Comparison of ENCODE assay signal across 8 mouse cellular contexts in genomic region chr9:91381284-91382110, GRCm38 (mm10). TPM values are rescaled to one million over a fixed set of nuclear protein-coding genes. Genes with fewer than 3 reads are reported as not detected.
DNase-seq lines count a peak whose midpoint lies in the region; ATAC-seq lines count a peak whose summit lies in the region.

No protein-coding gene starts in this region.

- H3K27ac ChIP-seq in kidney, embryonic 15.5 days: no peak overlapping the region
- H3K27ac ChIP-seq in brown adipose tissue, adult 24 weeks (replicated peaks; ENCODE audit: low read depth, low read length): peak overlapping the region; percentile 80
- H3K27ac ChIP-seq in forebrain, embryonic 11.5 days (ENCODE audit: low read depth, low read length): peak overlapping the region; percentile 84
- no peak overlapping the region for H3K27ac ChIP-seq in intestine, embryonic 14.5 days (ENCODE audit: low read depth)
- H3K27ac ChIP-seq in neural tube, embryonic 11.5 days (ENCODE audit: low read depth, low read length): peak overlapping the region; percentile 93

- peaks cover 100% of the 10 kb centered on the region for H3K27me3 ChIP-seq in kidney, embryonic 15.5 days
- peaks cover 60% of the 10 kb centered on the region for H3K27me3 ChIP-seq in forebrain, embryonic 11.5 days (ENCODE audit: control insufficient read depth, insufficient read depth, low read length)
- peaks cover 100% of the 10 kb centered on the region for H3K27me3 ChIP-seq in intestine, embryonic 14.5 days (replicated peaks; ENCODE audit: control insufficient read depth, insufficient read depth, low read length)
- peaks cover 88% of the 10 kb centered on the region for H3K27me3 ChIP-seq in neural tube, embryonic 11.5 days (ENCODE audit: control insufficient read depth, insufficient read depth, low read length)

- DNase-seq in kidney, adult 18-20 months: no peak
- peak; percentile 87 for DNase-seq in forebrain, embryonic 11.5 days (ENCODE audit: low spot score)
- DNase-seq in intestine, embryonic 14.5 days (ENCODE audit: low spot score): peak; percentile 75
- peak; percentile 78 for DNase-seq in neural tube, embryonic 11.5 days (ENCODE audit: low spot score)
- DNase-seq in frontal cortex, adult 2 months (ENCODE audit: extremely low spot score in 1 of 2, low spot score in 1 of 2): no peak

- no peaks in the 10 kb centered on the region for H3K9me3 ChIP-seq in kidney, embryonic 15.5 days (replicated peaks)
- H3K9me3 ChIP-seq in forebrain, embryonic 11.5 days (ENCODE audit: control insufficient read depth, low read length): no peaks in the 10 kb centered on the region
- no peaks in the 10 kb centered on the region for H3K9me3 ChIP-seq in intestine, embryonic 14.5 days (ENCODE audit: control insufficient read depth, low read length)
- H3K9me3 ChIP-seq in neural tube, embryonic 11.5 days (ENCODE audit: control insufficient read depth, low read length): no peaks in the 10 kb centered on the region

- peak overlapping the region; percentile 21 for H3K9ac ChIP-seq in kidney, embryonic 15.5 days
- H3K9ac ChIP-seq in forebrain, embryonic 11.5 days (ENCODE audit: low read length): peak overlapping the region; percentile 90
- H3K9ac ChIP-seq in intestine, embryonic 14.5 days (ENCODE audit: low read length): peak overlapping the region; percentile 25; the same call in 1 of the 2 replicates
- H3K9ac ChIP-seq in neural tube, embryonic 11.5 days (ENCODE audit: low read length): peak overlapping the region; percentile 95

- peak overlapping the region; percentile 52 for H3K4me3 ChIP-seq in kidney, embryonic 15.5 days (replicated peaks)
- peak overlapping the region; percentile 87 for H3K4me3 ChIP-seq in brown adipose tissue, adult 24 weeks (ENCODE audit: insufficient read depth, low read depth, low read length)
- peak overlapping the region; percentile 51 for H3K4me3 ChIP-seq in forebrain, embryonic 11.5 days (ENCODE audit: low read depth, low read length)
- peak overlapping the region; percentile 43 for H3K4me3 ChIP-seq in intestine, embryonic 14.5 days (ENCODE audit: low read depth, low read length)
- peak overlapping the region; percentile 55 for H3K4me3 ChIP-seq in neural tube, embryonic 11.5 days (ENCODE audit: low read depth, low read length)

- peak; percentile 73 for ATAC-seq in kidney, embryonic 15.5 days (replicated peaks; ENCODE audit: low FRiP score)
- ATAC-seq in forebrain, embryonic 11.5 days (replicated peaks; ENCODE audit: low FRiP score): peak; percentile 50
- ATAC-seq in intestine, embryonic 14.5 days (replicated peaks; ENCODE audit: low FRiP score, low TSS enrichment, low read depth): peak; percentile 40
- ATAC-seq in neural tube, embryonic 11.5 days (ENCODE audit: insufficient read depth, low FRiP score, low TSS enrichment): peak; percentile 21
- ATAC-seq in inflammation-experienced regulatory T-cells, adult 6 months: no peak

- H3K4me1 ChIP-seq in kidney, embryonic 15.5 days: peaks cover 9% of the 10 kb centered on the region
- H3K4me1 ChIP-seq in brown adipose tissue, adult 24 weeks (ENCODE audit: control insufficient read depth, insufficient read depth, insufficient read length, low read length): peaks cover 3% of the 10 kb centered on the region; the same call in 1 of the 2 replicates
- peaks cover 25% of the 10 kb centered on the region for H3K4me1 ChIP-seq in forebrain, embryonic 11.5 days (replicated peaks; ENCODE audit: control insufficient read depth, insufficient read depth, low read length)
- H3K4me1 ChIP-seq in intestine, embryonic 14.5 days (replicated peaks; ENCODE audit: control insufficient read depth, insufficient read depth, low read length): peaks cover 4% of the 10 kb centered on the region; the same call in 1 of the 2 replicates
- H3K4me1 ChIP-seq in neural tube, embryonic 11.5 days (ENCODE audit: control insufficient read depth, insufficient read depth, low read length): peaks cover 8% of the 10 kb centered on the region; the same call in 1 of the 2 replicates

- H3K36me3 ChIP-seq in kidney, embryonic 15.5 days: no peaks in the 10 kb centered on the region
- no peaks in the 10 kb centered on the region for H3K36me3 ChIP-seq in forebrain, embryonic 11.5 days (ENCODE audit: control insufficient read depth, insufficient read depth, low read length)
- no peaks in the 10 kb centered on the region for H3K36me3 ChIP-seq in intestine, embryonic 14.5 days (ENCODE audit: control insufficient read depth, insufficient read depth, low read length)
- H3K36me3 ChIP-seq in neural tube, embryonic 11.5 days (ENCODE audit: control insufficient read depth, insufficient read depth, low read length): no peaks in the 10 kb centered on the region

- WGBS in kidney, embryonic 15.5 days: under 1% methylated on average over 73 of the region's 76 CpGs
- WGBS in forebrain, embryonic 11.5 days: under 1% methylated on average over 68 of the region's 76 CpGs
- under 1% methylated on average over 64 of the region's 76 CpGs for WGBS in intestine, embryonic 14.5 days
- under 1% methylated on average over 65 of the region's 76 CpGs for WGBS in neural tube, embryonic 11.5 days

- H3K4me2 ChIP-seq in kidney, embryonic 15.5 days: peak overlapping the region; percentile 89
- H3K4me2 ChIP-seq in forebrain, embryonic 11.5 days (ENCODE audit: low read depth, low read length, severe bottlenecking): peak overlapping the region; percentile 79
- peak overlapping the region; percentile 78 for H3K4me2 ChIP-seq in intestine, embryonic 14.5 days (ENCODE audit: low read length)
- peak overlapping the region; percentile 84 for H3K4me2 ChIP-seq in neural tube, embryonic 11.5 days (ENCODE audit: low read depth)

RNA-seq across cellular contexts. Expression of gene Zic1, which starts 15.9 kb away (rescaled TPM):
- polyA plus RNA-seq in kidney, embryonic 15.5 days (2015; fragmentation: Nextera tagmentation; extraction: Ambion mirVana): not detected in 2 replicates
- polyA plus RNA-seq in brown adipose tissue, adult 24 weeks (2012; ENCODE audit: insufficient read depth, insufficient read length, missing spikeins): 3.2 and 4.1 TPM in 2 replicates
- 14.7 and 15.7 TPM in 2 replicates for polyA plus RNA-seq in forebrain, embryonic 11.5 days (2014; fragmentation: Nextera tagmentation; extraction: Ambion mirVana)
- not detected in 2 replicates for polyA plus RNA-seq in intestine, embryonic 14.5 days (2014; fragmentation: Nextera tagmentation; extraction: Ambion mirVana)
- polyA plus RNA-seq in neural tube, embryonic 11.5 days (2014; fragmentation: Nextera tagmentation; extraction: Ambion mirVana): 17.3 and 17.9 TPM in 2 replicates
- polyA plus RNA-seq in frontal cortex, adult 2 months (2012; rRNA removed): 113 and 143 TPM in 2 replicates
- not detected for polyA plus RNA-seq in inflammation-experienced regulatory T-cells, adult 6 months (2017; shearing (Covaris generic))

RNA-seq across cellular contexts. Expression of gene Zic4, which starts 19.3 kb away (rescaled TPM):
- not detected in 2 replicates for polyA plus RNA-seq in kidney, embryonic 15.5 days (2015; fragmentation: Nextera tagmentation; extraction: Ambion mirVana)
- 0.79 and 1.8 TPM in 2 replicates for polyA plus RNA-seq in brown adipose tissue, adult 24 weeks (2012; ENCODE audit: insufficient read depth, insufficient read length, missing spikeins)
- 58.8 and 59.5 TPM in 2 replicates for polyA plus RNA-seq in forebrain, embryonic 11.5 days (2014; fragmentation: Nextera tagmentation; extraction: Ambion mirVana)
- polyA plus RNA-seq in intestine, embryonic 14.5 days (2014; fragmentation: Nextera tagmentation; extraction: Ambion mirVana): not detected in 2 replicates
- 52.2 and 58.1 TPM in 2 replicates for polyA plus RNA-seq in neural tube, embryonic 11.5 days (2014; fragmentation: Nextera tagmentation; extraction: Ambion mirVana)
- 9.9 and 10.3 TPM in 2 replicates for polyA plus RNA-seq in frontal cortex, adult 2 months (2012; rRNA removed)
- polyA plus RNA-seq in inflammation-experienced regulatory T-cells, adult 6 months (2017; shearing (Covaris generic)): not detected

Comparison
In these comparisons a context has a peak if more than half of its experiments do, and no peak if none do; other contexts are left out.
1. H3K27ac ChIP-seq: peak in brown adipose tissue, adult 24 weeks (single experiment), forebrain, embryonic 11.5 days (single experiment) and neural tube, embryonic 11.5 days (single experiment); none in kidney, embryonic 15.5 days (single experiment) and intestine, embryonic 14.5 days (single experiment).
2. H3K9ac ChIP-seq: peak in every context shown above with its lines; median percentile 95 in neural tube, embryonic 11.5 days; 90 in forebrain, embryonic 11.5 days; 25 in intestine, embryonic 14.5 days; 21 in kidney, embryonic 15.5 days.
3. DNase-seq: peak in forebrain, embryonic 11.5 days (single experiment), intestine, embryonic 14.5 days (single experiment) and neural tube, embryonic 11.5 days (single experiment); none in kidney, adult 18-20 months (single experiment) and frontal cortex, adult 2 months (0 of 2).
4. Peak in every context shown above with its lines, with median percentiles within 50 percentile points of each other: H3K4me2 ChIP-seq and H3K4me3 ChIP-seq.